In genomic region chr13:23740256-23740840, GRCm38 (mm10) we compare ENCODE assay signal across 7 mouse cellular contexts. TPM values are rescaled to one million over a fixed set of nuclear protein-coding genes. Genes with fewer than 3 reads are reported as not detected.
A peak's percentile ranks its signal among the peaks of the same experiment; 100 is the strongest.
DNase-seq lines count a peak whose midpoint lies in the region; ATAC-seq and TF ChIP-seq lines count a peak whose summit lies in the region.

No protein-coding gene starts in this region.

- no peaks in the 10 kb centered on the region for H3K9me3 ChIP-seq in forebrain, embryonic 11.5 days (ENCODE audit: control insufficient read depth, low read length)
- no peaks in the 10 kb centered on the region for H3K9me3 ChIP-seq in limb, embryonic 14.5 days (ENCODE audit: control insufficient read depth, low read length)

- H3K4me1 ChIP-seq in spleen, adult 2 months (ENCODE audit: control insufficient read depth, insufficient read depth, insufficient read length), result no peaks in the 10 kb centered on the region; the same call in 1 of the 2 replicates
- no peaks in the 10 kb centered on the region; the same call in 1 of the 2 replicates for H3K4me1 ChIP-seq in forebrain, embryonic 11.5 days (replicated peaks; ENCODE audit: control insufficient read depth, insufficient read depth, low read length)
- peaks cover 11% of the 10 kb centered on the region for H3K4me1 ChIP-seq in limb, embryonic 14.5 days (ENCODE audit: control insufficient read depth, insufficient read depth, low read length)

- peak overlapping the region; percentile 89 for H3K9ac ChIP-seq in forebrain, embryonic 11.5 days (ENCODE audit: low read length)
- H3K9ac ChIP-seq in limb, embryonic 14.5 days (ENCODE audit: low read depth, low read length, severe bottlenecking), result peak overlapping the region; percentile 81

- no peaks in the 10 kb centered on the region; the same call in 1 of the 2 replicates for H3K36me3 ChIP-seq in spleen, adult 2 months (ENCODE audit: control insufficient read depth, insufficient read depth, low read length)
- no peaks in the 10 kb centered on the region for H3K36me3 ChIP-seq in forebrain, embryonic 11.5 days (ENCODE audit: control insufficient read depth, insufficient read depth, low read length)
- H3K36me3 ChIP-seq in limb, embryonic 14.5 days (ENCODE audit: control insufficient read depth, insufficient read depth, low read length), result no peaks in the 10 kb centered on the region

- TF ChIP-seq CTCF in spleen, adult 2 months (IDR thresholded peaks at IDR 0.05; ENCODE audit: extremely low read depth, insufficient read depth, insufficient read length, insufficient replicate concordance), result no peak

- peak overlapping the region; percentile 95 for H3K4me2 ChIP-seq in forebrain, embryonic 11.5 days (ENCODE audit: low read depth, low read length, severe bottlenecking)
- H3K4me2 ChIP-seq in limb, embryonic 14.5 days (replicated peaks; ENCODE audit: low read depth, low read length, severe bottlenecking), result peak overlapping the region; percentile 73

- no peak for ATAC-seq in forebrain, embryonic 11.5 days (replicated peaks; ENCODE audit: low FRiP score)
- ATAC-seq in limb, embryonic 14.5 days (ENCODE audit: low FRiP score, low read depth), result no peak

- H3K27me3 ChIP-seq in spleen, adult 2 months (ENCODE audit: control insufficient read depth, insufficient read depth, low read length), result no peaks in the 10 kb centered on the region
- no peaks in the 10 kb centered on the region for H3K27me3 ChIP-seq in forebrain, embryonic 11.5 days (ENCODE audit: control insufficient read depth, insufficient read depth, low read length)
- H3K27me3 ChIP-seq in limb, embryonic 14.5 days (ENCODE audit: control insufficient read depth, insufficient read depth, low read length), result no peaks in the 10 kb centered on the region

- peak overlapping the region; percentile 67 for H3K4me3 ChIP-seq in spleen, adult 2 months (ENCODE audit: extremely low read depth, insufficient read depth, insufficient read length)
- H3K4me3 ChIP-seq in forebrain, embryonic 11.5 days (ENCODE audit: low read depth, low read length), result peak overlapping the region; percentile 49
- H3K4me3 ChIP-seq in limb, embryonic 14.5 days (replicated peaks; ENCODE audit: low read length), result peak overlapping the region; percentile 44

- no peak for TF ChIP-seq POLR2A in spleen, adult 2 months (IDR thresholded peaks at IDR 0.05; ENCODE audit: low read depth, low read length)
- TF ChIP-seq POLR2A in limb, embryonic 14.5 days (IDR thresholded peaks at IDR 0.05; ENCODE audit: borderline replicate concordance, extremely low read depth, insufficient read depth, insufficient read length), result no peak

- DNase-seq in spleen, adult 2 months (ENCODE audit: low read depth in 1 of 2, low spot score in 2 of 2), result no peak
- DNase-seq in spleen, adult 18-20 months, result no peak
- DNase-seq in forebrain, embryonic 11.5 days (ENCODE audit: low spot score), result no peak
- peak; percentile 29 for DNase-seq in limb, embryonic 14.5 days (ENCODE audit: low spot score)
- peak; percentile 41 for DNase-seq in yolk sac, embryonic 10.5 days (ENCODE audit: low spot score)
- no peak for DNase-seq in urinary bladder, postnatal 4 days (ENCODE audit: low spot score in 2 of 2)
- no peak for DNase-seq in cerebellum, postnatal 10 days

- H3K27ac ChIP-seq in spleen, adult 2 months (ENCODE audit: insufficient read depth, low read length), result peak overlapping the region; percentile 98
- H3K27ac ChIP-seq in forebrain, embryonic 11.5 days (ENCODE audit: low read depth, low read length), result peak overlapping the region; percentile 99
- H3K27ac ChIP-seq in limb, embryonic 14.5 days (replicated peaks; ENCODE audit: low read depth, low read length), result peak overlapping the region; percentile 92

- 28% methylated on average over 13 of the region's 13 CpGs for WGBS in spleen, adult 2 months
- WGBS in forebrain, embryonic 11.5 days, result 38% methylated on average over 13 of the region's 13 CpGs
- WGBS in limb, embryonic 14.5 days, result 27% methylated on average over 13 of the region's 13 CpGs

RNA-seq across cellular contexts. Expression of gene Hist1h1c, which starts 1.7 kb away (rescaled TPM):
- polyA plus RNA-seq in spleen, adult 2 months (2012; rRNA removed), result 20.9 and 25.5 TPM in 2 replicates
- polyA plus RNA-seq in forebrain, embryonic 11.5 days (2014; fragmentation: Nextera tagmentation; extraction: Ambion mirVana), result 14.5 and 15.2 TPM in 2 replicates
- polyA plus RNA-seq in limb, embryonic 14.5 days (2012; rRNA removed), result 23.7 and 28.5 TPM in 2 replicates
- polyA plus RNA-seq in limb, embryonic 14.5 days (2014; fragmentation: Nextera tagmentation; extraction: Ambion mirVana), result 24.7 and 27.5 TPM in 2 replicates

RNA-seq across cellular contexts. Expression of gene Hist1h3c, which starts 5.1 kb away (rescaled TPM):
- polyA plus RNA-seq in spleen, adult 2 months (2012; rRNA removed), result 35.9 and 50.3 TPM in 2 replicates
- 8.7 and 10.6 TPM in 2 replicates for polyA plus RNA-seq in forebrain, embryonic 11.5 days (2014; fragmentation: Nextera tagmentation; extraction: Ambion mirVana)
- polyA plus RNA-seq in limb, embryonic 14.5 days (2012; rRNA removed), result 41.4 and 92.0 TPM in 2 replicates
- polyA plus RNA-seq in limb, embryonic 14.5 days (2014; fragmentation: Nextera tagmentation; extraction: Ambion mirVana), result 8.1 and 12.0 TPM in 2 replicates

RNA-seq across cellular contexts. Expression of gene Hist1h2bb, which starts 6.2 kb away (rescaled TPM):
- 23.7 and 32.9 TPM in 2 replicates for polyA plus RNA-seq in spleen, adult 2 months (2012; rRNA removed)
- 2.6 and 3.4 TPM in 2 replicates for polyA plus RNA-seq in forebrain, embryonic 11.5 days (2014; fragmentation: Nextera tagmentation; extraction: Ambion mirVana)
- polyA plus RNA-seq in limb, embryonic 14.5 days (2012; rRNA removed), result 13.5 and 15.9 TPM in 2 replicates
- polyA plus RNA-seq in limb, embryonic 14.5 days (2014; fragmentation: Nextera tagmentation; extraction: Ambion mirVana), result 1.2 and 1.4 TPM in 2 replicates

RNA-seq across cellular contexts. Expression of gene Hist1h2ab, which starts 10.6 kb away (rescaled TPM):
- 28.4 and 40.3 TPM in 2 replicates for polyA plus RNA-seq in spleen, adult 2 months (2012; rRNA removed)
- polyA plus RNA-seq in forebrain, embryonic 11.5 days (2014; fragmentation: Nextera tagmentation; extraction: Ambion mirVana), result 59.7 and 63.1 TPM in 2 replicates
- polyA plus RNA-seq in limb, embryonic 14.5 days (2012; rRNA removed), result 37.1 and 40.4 TPM in 2 replicates
- 39.0 and 40.1 TPM in 2 replicates for polyA plus RNA-seq in limb, embryonic 14.5 days (2014; fragmentation: Nextera tagmentation; extraction: Ambion mirVana)

RNA-seq across cellular contexts. Expression of gene Hist1h3b, which starts 11.7 kb away (rescaled TPM):
- polyA plus RNA-seq in spleen, adult 2 months (2012; rRNA removed), result 54.9 and 68.9 TPM in 2 replicates
- polyA plus RNA-seq in forebrain, embryonic 11.5 days (2014; fragmentation: Nextera tagmentation; extraction: Ambion mirVana), result 11.7 and 15.4 TPM in 2 replicates
- polyA plus RNA-seq in limb, embryonic 14.5 days (2012; rRNA removed), result 52.4 and 65.5 TPM in 2 replicates
- 6.5 and 12.4 TPM in 2 replicates for polyA plus RNA-seq in limb, embryonic 14.5 days (2014; fragmentation: Nextera tagmentation; extraction: Ambion mirVana)

Comparison
In these comparisons a context has a peak if more than half of its experiments do, and no peak if none do; other contexts are left out.
1. DNase-seq: peak in limb, embryonic 14.5 days (single experiment) and yolk sac, embryonic 10.5 days (single experiment); none in spleen, adult 2 months (0 of 2), spleen, adult 18-20 months (0 of 2), forebrain, embryonic 11.5 days (single experiment), urinary bladder, postnatal 4 days (0 of 2) and cerebellum, postnatal 10 days (0 of 2).
2. Peak in every context shown above with its lines, with median percentiles within 50 percentile points of each other: H3K27ac ChIP-seq and H3K4me3 ChIP-seq.